Mouse (Mus musculus): Measurements from ENCODE around the gene Hbp1.

Gene Hbp1

DNA sequence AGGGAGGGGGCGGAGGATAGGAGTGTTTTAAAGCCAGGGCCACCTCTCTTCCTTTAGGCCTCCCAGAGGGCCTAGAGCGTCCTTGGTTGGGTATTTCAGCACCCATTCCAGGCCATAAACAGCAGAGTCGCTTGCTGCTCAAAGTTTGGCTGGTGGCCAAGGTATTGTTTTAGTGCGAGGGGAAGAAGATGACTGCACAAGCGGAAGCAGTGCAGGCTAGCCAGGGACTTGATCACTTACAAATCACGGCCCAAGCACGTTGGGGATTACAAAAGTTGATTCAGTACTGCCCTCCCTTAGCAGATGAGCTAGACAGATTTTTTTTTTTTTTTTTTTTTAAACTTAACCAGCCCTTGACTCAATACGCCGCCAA, 310 bp upstream of the Hbp1 start:
- no peak for DNase-seq (ENCODE audit: low spot score in 2 of 2)

DNA sequence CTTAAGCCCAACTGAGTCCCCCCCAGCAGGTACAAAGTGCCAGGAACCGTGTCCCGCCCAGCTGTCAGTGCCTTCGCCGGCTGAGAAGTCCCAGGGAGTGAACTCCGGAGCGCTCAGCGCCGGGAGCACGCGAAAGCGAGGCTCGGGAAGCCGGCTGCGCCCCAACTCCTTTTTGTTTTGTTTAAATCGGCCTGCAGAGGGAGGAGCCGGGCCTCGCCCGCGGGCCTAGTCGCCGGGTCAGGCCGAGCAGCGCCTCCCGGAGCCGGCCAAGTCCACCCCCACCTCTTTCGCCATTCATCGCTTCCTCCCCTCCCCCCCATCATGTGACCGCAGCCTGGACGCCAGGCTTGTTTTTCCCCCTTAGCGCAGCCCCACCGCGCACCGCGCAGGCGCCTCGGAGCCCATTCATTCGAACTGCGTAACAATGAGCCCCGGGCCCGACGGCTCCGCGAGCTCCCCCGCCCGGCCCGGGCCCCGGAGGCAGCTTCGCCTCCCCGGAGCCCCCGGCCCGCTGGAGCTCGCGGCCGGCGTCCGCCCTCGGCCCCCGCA, 1.1 kb downstream of the Hbp1 start:
- DNase-seq (ENCODE audit: low spot score in 2 of 2), result peak; percentile 89 to 90

DNA sequence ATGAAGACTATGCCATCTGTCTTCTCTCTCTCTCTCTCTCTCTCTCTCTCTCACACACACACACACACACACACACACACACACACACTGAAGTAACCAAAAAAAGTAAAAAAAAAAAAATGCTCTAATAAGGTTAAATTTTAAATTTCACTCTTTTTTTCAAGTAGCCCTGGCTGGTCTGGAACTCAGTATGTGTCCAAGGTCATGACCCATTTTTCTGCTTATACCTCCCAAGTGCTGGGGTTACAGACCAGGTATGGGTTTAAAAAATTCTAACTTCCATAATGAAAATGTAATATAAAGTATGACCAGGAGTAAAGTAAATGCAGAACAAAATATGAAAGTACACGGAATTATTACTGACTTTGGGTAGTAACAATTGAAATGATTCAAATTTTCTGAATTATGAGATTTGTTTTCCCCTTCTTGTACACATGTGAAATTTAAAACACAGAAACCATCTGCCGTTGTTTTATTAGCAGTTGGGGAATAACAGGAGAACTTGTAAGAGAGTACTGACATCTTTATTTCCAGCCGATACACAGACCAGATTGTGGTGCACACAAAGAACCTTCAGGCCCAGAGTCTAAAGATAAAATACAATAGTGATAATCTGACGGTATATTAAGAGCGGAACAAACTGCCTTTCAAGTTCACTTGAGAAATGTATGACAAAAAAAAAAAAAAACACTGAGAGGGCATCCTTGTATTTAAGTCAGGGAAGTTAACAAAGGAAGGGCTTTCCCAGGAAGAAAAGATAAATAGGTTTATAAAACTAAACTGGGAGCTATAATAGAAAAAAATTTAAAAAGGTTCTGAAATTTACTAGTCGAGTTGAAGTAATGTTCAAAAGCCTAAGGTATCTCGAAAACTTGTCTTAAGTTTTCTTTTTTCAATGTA, 2.0 kb downstream of the Hbp1 start:
- no peak for DNase-seq (ENCODE audit: low spot score in 2 of 2)

DNA sequence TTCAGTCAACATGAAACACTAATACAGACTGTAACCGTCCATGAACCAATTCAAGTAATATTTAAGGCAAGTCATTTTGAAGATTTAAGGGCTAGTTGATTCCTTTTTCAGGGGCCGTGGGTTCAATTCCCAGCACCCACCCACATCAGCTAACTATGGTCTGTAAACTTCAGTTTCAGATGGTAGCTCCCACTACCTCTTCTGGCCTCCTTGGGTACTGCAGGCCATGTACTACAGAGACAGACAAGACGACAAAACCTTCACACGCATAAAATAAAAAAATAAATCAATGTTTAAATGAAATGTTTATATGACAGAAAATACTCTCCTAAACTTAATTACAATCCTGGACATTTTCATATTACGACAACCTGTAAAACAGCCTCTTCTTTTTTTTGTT, 2.9 kb downstream of the Hbp1 start:
- peak; percentile 49 to 58 for DNase-seq (ENCODE audit: low spot score in 2 of 2)

DNA sequence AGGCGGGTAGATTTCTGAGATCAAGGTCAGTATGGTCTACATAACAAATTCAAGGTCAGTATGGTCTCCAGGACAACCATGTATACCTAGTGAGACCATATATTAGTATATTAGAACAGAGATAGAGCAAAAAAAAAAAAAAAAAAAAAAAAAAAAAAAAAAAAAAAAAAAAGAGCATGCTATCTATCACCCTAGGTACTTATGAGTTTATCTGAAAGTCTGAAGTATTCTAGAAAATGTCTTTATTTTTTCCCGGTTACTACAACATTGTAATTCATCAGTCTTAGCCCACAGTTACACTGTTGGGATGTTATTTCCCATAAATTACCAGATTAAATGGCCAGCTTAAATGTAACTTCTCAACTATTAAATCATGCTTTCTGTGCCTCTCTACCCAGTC, 5.9 kb downstream of the Hbp1 start:
- no peak for DNase-seq (ENCODE audit: low spot score in 2 of 2)

DNA sequence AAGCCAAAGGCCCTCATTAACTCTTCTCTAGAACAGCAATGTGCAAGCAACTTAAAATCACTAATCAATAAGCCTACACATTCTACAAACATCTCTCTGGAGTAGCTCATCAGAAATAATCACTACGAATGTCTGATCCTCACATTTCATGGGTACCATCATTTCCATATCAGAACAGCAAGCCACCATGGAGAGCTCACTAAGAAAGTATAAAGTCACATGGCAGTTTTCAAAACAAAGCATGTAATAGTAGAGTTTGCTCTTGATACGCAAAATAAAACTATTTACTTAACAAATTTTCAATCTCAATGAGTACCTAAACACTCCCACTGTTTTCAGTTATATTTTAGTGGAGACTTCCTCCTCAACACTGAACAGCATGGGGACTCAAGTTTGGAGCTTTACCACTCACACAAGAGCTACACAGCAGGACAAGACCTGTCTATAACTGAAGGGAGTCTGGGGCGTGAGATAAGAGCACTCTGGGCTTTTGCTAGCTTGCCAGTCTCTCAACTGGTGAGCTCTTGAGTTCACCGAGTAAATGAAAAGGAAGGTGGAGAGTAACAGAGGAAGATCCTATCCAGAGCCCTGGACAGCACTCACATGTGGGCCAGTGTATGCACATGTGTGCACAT, 7.2 kb downstream of the Hbp1 start:
- no peak for DNase-seq (ENCODE audit: low spot score in 2 of 2)

DNA sequence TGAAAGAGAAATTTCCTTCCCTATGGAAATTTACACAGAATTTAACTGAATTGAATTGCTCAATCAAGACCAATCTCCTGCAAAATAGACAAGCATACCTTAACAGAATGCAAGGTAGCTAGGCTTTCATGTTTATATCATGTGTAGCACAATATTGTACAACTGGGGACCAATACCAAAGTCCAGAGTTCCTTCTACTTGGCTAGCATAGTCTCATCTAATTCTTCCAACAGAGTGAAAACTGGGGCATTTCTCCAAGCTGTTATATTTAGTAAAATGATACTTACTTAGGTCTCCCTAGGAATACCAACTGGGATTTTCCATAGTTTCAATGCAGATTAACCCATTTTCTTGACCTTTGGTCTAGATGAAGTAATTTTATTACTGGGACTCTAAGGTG, 11.3 kb downstream of the Hbp1 start:
- DNase-seq (ENCODE audit: low spot score in 2 of 2), result no peak

DNA sequence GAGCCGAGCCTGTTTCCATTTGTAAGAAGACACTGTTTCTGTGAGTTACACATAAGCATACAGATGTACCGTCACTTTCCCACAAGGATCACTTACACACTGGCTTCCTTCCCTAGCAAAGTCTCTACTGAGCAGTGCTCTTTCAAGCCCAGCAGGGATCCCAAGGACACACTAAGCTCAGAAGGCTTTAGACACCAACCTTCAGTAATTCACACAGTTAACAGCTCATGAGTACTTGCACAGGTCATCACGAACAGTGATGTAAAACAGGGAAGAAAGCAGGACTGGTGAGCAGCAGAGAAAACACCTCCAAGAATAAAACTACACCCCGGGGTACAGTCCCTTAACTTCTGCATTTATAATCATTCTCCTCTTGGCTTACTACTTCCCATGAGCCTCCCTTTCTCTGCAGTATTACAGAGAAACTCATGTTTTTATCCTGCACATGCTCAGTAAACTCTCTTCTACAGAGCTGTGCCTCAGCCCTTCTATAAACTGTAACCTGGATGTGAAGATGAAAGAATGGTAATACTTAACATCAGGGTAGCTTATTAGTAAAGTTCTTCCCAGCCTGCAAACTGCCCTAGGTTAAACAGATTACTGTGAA, 11.8 kb downstream of the Hbp1 start:
- DNase-seq (ENCODE audit: low spot score in 2 of 2), result no peak

DNA sequence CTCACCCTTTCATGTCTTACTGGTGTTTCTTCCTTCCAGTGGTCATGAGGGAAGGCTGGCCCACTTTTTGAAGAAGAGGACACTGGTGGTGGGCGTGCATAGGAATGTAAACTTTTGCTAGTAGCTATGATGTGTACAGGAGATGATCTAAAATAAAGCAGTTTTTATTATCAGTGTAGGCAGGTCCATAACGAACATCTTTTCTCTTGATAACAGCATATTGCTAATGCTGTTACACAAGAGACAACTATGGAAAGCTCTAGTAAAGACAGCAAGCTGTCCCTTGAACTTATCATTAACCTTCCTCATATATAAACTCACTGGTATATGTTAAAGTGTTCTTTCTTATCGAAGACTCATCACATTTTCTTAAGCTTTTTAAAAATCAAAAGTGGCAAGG, 12.7 kb downstream of the Hbp1 start:
- no peak for DNase-seq (ENCODE audit: low spot score in 2 of 2)

DNA sequence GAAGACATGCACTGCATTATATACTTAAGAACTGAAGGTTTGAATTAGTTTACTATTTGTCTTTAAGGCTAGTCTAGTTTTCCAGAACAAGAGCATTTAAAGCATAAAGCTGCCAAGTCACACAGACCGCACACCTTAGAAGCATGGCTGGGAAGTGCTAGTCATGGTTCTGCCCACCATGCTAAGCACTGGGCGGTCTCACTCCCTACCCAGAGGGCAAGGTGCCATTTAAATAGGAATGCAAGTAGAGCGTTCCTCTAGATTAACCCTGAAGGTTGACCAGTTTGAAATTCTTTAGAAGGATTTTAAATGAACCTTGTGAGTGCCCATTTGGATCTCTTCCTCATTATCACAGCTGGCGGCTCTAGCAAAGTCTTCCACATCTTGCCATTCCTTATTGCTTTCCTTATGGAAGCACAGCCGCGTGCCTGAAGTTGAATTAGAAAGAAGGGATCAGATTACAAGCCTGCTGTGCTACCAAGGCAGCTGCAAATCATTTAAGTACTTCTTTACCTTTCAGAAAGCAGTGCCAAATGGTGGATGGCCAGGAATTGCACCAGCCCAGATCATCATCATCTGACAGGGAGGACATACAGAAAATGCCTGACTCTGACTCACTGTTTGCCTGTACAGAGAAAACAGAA, 13.6 kb downstream of the Hbp1 start:
- DNase-seq (ENCODE audit: low spot score in 2 of 2), result no peak

DNA sequence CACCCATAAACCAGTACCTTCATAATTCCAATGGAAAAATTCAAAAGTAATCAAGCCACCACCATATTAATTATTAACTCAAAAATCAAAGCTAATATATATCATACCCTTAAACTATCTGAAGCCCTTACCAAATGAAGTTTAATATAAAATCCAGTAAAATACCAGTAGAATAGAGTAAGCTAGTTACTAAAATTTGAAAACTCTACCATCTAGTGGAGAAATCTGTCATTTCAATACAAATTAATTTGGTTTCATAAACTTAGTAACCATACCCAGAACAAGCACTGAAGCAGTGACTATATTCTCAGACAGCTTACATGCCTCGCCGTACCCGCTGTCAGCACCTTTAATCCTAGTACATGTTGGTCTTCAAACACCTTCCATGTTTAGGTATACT, 18.5 kb downstream of the Hbp1 start:
- no peak for DNase-seq (ENCODE audit: low spot score in 2 of 2)

DNA sequence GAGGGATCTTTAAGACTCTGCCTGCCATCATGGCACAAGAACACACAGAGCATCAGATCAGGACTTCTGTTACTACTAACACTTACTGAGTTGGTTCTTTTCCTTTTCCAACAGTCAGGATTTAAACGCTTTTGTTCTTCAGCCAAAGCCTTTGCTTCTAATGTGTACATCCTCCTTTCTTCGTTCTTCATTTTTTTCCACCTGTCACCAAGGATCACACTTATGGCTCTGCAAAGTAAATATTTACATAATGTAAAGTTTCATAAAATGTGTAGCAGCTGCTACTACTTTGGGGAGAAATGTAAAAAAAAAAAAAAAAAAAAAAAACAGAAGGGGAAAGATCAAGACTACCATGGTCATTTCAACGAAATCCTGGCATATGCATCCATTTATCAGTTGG, 21.8 kb downstream of the Hbp1 start:
- DNase-seq (ENCODE audit: low spot score in 2 of 2), result no peak

DNA sequence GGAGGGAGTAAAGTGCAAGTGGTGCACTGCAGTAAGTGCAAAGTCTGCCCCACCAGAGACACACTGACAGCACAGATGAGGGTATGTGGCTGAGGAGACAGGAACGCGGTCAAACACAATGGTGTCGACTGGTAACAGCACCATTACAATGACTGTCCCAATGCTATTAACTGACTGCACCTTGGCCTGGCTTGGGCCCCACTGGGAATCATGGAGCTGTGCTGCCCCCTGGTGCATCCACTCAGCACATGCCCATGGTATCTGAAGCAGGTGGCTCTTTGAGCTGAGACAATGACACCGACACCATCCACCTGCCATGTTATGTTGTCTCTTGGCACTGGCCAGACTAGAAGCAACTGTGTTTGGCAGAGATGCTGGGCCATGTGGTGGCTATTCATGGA, 23.7 kb downstream of the Hbp1 start:
- peak in 1 of 2 experiments; percentile 45 for DNase-seq (ENCODE audit: low spot score in 2 of 2)

DNA sequence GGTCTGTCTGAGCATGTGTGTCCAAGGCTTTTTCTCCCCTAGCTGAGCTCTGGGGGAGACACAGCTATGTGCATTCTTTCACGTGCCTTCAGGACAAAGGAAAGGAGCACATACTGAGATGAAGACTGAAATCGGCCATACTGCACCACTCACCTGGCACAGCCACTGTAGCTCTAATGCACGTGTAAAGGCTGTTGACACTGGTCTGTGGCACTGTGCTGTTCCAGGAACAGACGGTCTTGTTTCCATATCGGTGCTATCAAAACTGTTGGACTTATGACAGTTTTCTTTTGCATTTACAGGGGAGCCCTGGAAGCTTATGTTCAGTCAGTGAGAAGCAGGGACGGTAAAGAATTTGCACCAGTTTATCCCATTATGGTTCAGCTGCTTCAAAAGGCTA, 25.0 kb downstream of the Hbp1 start:
- DNase-seq (ENCODE audit: low spot score in 2 of 2), result no peak

DNA sequence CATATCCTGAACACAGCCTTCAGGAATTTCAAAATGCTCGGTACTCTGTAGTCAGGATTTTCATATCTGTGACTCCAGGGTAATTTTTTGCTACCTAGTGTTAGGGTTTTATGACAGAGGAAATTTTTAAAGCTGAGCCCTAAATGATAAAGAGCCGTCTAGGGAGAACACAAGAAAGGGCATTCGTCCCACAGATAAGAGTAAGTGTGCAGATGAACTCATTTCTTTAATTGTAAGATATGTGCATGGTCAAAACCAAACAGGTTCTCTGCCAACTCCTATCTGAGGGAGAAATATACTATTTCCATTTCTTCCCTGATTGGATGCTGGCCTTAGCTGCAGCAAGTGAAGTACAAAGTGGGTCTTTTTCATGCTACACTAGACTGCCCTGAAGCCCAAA, 26.2 kb downstream of the Hbp1 start:
- DNase-seq (ENCODE audit: low spot score in 2 of 2), result no peak

DNA sequence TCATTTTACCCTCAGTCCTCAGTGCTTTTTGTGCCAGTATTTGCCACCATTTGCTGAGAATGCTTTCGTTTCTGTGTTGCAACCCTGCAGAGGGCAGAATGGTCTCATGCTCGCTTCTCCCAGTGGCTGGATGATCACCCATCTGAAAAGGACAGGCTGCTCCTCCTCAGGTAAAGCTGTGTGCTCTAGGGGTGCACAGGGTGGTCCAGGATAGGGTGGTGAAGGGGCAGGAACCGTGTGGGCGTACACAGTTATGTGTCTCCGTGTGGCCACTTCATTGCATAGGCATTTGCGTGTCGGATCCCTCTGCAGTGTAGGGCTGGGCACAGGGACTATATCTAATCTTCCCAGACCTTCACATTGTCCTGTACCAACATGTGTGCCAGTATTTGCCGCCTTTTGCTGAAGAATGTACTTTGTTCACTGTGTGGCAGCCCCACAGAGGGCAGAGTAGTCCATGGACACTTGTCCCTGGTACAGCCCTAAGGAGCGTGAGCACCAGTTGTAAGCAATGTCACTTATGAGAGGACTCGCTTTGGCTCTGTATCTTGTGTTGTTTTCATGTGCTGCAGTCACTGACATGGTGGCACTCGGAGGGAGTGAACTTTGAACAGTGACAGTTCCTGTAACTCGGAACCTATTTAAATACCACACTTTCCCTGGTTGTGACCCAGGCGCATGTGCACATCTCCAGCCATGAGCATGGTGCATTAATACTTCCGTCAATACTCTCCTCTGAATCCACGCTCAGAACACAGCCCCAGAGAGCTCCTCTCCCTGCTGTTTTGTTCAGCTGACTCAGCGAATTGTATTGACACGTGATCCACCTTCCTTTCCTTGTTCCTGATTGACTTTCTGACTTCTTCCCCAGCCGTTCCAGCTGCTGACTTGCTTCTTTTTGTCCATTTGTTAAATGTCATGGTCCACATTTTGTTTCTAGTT, 29.6 kb downstream of the Hbp1 start:
- DNase-seq (ENCODE audit: low spot score in 2 of 2), result no peak

DNA sequence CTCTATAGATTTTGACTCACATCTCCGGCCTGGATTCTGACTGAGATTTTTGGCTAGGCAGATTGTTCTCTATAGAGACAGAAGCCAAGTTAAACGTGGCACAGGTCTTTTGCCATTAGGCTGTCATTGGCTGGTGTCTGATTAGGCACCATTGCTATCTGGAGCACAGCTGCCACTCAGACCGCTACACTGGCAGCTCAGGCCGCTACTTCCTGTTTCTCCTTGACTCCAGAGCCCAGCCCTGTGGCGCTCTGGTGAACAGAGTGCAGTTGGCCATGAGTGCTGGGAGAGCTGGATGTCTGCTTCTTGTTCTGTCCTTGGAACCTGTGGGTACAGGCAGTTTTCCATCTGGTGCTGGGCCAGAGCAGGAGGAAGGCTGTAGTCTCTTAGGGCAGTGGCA, 33.1 kb downstream of the Hbp1 start:
- no peak for DNase-seq (ENCODE audit: low spot score in 2 of 2)

DNA sequence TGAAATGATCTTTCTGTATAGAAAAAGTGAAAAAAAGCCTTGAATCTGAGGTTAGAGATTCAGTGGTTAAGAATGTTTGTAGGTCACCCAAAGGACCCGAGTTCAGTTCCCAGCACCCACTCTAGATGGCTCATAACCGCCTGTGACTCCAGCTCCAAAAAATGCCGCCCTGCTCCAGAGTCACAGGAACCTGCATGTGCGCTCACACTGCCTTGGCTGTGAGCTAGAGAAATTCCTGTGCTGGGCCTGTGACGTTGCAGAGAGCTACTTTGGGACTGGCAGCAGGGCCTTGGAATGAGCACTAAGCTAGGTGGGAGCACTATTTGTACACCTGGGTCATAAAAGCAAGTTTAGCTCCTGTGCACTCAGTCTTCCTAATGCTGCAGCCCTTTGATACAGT, 33.6 kb downstream of the Hbp1 start:
- DNase-seq (ENCODE audit: low spot score in 2 of 2), result no peak

DNA sequence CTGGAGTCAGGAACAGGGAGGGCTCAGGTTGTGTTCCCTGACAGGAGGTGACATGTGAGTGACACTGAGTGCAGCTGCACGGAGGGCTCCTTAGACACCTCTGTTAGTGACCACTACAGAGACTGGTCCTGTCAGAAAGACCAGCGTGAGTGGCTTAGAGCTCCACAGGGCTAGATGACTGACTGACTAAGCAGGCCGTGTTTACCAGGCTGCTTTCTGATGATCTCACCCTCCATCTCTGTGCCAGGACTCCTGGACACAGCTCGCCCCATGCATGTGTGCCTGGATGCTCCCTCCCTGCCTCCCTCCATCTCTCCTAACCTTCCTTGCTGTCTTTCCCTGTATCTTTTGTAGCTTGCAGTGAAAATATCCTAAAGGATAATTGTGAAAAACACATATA, 36.7 kb downstream of the Hbp1 start:
- no peak for DNase-seq (ENCODE audit: low spot score in 2 of 2)

DNA sequence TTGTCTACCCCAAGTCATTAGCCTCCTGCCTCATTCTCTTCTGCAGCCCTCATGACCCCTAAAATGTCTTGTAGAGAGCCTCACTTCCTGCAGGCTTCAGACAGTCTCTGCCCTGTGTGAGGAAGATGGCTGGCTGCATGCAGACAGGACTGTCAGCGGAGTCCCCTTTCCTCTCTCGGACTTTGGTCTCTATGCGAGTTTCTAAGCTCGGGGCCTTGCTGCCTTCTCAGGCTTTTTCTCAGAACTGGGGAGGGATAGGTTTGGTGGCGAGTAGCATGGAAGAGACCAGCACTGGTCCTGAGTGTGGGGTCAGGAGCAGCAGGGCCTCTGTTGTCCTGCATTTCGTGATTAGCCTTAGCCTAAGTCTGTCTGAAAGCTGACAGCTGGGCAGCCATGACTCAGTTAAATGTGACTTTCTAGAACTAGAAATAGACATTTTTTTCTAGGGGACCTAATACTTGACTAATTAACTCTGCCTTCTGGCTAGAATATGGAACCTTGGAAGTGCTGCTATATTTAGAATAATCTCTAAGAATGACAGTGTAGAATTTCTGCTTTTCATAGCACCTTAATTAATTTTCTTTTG, 37.3 kb downstream of the Hbp1 start:
- no peak for DNase-seq (ENCODE audit: low spot score in 2 of 2)

DNA sequence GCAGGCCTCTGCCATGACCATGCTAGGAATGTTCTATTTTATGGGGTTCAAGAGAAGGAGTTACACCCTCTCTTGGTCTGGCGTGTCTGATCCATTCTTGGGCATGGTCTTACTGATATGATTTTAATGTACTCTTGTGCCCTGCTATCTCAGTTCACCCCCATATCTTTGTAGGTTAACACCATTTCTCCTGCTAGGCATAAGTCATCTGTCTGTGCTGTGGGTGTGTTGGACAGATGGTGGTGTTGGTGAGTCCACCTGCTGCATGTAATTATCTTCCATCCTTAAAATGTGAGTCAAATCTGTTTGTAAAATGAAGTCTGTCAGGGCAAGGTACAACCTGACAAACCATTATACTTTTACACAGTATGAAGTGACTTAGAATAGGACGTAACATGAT, 42.9 kb downstream of the Hbp1 start:
- DNase-seq (ENCODE audit: low spot score in 2 of 2), result no peak
